15 mouse cellular contexts compared by ENCODE assay signal in the genomic region with DNA sequence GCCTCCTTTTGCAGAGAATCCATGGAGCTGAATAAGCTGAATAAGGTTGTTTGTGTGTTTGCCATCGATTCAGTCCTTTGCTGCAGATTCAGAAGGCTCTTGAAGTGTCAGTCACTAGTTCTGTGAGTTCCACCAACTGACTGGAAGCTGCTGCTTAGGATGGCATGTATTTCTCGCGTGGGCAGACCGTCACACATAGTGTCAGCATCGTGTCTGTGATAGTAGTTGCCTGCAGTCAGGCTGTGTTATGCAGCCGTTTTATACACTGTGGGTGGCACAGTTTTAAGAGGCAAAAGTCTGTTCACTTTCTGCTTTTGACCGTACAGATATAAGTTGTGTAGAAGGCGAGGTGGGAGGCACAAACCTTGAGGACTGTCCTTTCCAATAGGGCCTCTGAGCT. TPM values are rescaled to one million over a fixed set of nuclear protein-coding genes. Genes with fewer than 3 reads are reported as not detected.
DNase-seq lines count a peak whose midpoint lies in the region; ATAC-seq lines count a peak whose summit lies in the region.
"Had no signal": no experiment of that assay in that cellular context is flagged by ENCODE, and none has a peak within 500 bp of the region (broad histone marks: within the 10 kb centered on the region; RNA-seq: fewer than 3 reads in every experiment).

No protein-coding gene starts in this region.

- DNase-seq in right cerebral cortex, adult 18-20 months: peak; percentile 71
- no peak for DNase-seq in right cerebral cortex, postnatal 4 days
- DNase-seq in layer of hippocampus, postnatal 36 days: peak; percentile 30 to 42
- no peak for DNase-seq in spleen, postnatal 36 days (ENCODE audit: low spot score in 2 of 2)
- no peak for DNase-seq in urinary bladder, postnatal 36 days (ENCODE audit: low spot score in 2 of 2)
- DNase-seq: adrenal gland, postnatal 25 days; B cell, adult 2 months; cerebellum, adult 9-10 months; kidney, adult 9 months; kidney, postnatal 36 days had no signal

- ATAC-seq in megakaryocyte, adult 5-6 weeks (ENCODE audit: poor library complexity, severe bottlenecking): 0 out of 2 replicates have a peak, but pooled peaks have one; percentile 13
- no peak for ATAC-seq in cerebellum, adult (ENCODE audit: insufficient number of reproducible peaks, low FRiP score, low TSS enrichment)
- ATAC-seq: inflammation-experienced regulatory T-cells, adult 6 months; lung, postnatal 0 days; midbrain, embryonic 16.5 days had no signal

RNA-seq across cellular contexts. Expression of a gene that starts 42.3 kb away (rescaled TPM):
- 10 to 100 TPM; 28.7 to 29.8 TPM for total RNA-seq in layer of hippocampus, postnatal 36 days (2021)
- total RNA-seq in megakaryocyte, adult 5-6 weeks (2015): 1.9 and 4.4 TPM in 2 replicates
- 19.2 and 19.5 TPM in 2 replicates for total RNA-seq in megakaryocyte, adult 5-6 weeks (2017)

Comparison
In these comparisons a context has a peak if more than half of its experiments do, and no peak if none do; other contexts are left out.
1. DNase-seq: peak in right cerebral cortex, adult 18-20 months (single experiment) and layer of hippocampus, postnatal 36 days (2 of 2); none in right cerebral cortex, postnatal 4 days (single experiment), spleen, postnatal 36 days (0 of 2) and urinary bladder, postnatal 36 days (0 of 2).